Comparison of ENCODE assay signal across 9 mouse cellular contexts in the genomic region with DNA sequence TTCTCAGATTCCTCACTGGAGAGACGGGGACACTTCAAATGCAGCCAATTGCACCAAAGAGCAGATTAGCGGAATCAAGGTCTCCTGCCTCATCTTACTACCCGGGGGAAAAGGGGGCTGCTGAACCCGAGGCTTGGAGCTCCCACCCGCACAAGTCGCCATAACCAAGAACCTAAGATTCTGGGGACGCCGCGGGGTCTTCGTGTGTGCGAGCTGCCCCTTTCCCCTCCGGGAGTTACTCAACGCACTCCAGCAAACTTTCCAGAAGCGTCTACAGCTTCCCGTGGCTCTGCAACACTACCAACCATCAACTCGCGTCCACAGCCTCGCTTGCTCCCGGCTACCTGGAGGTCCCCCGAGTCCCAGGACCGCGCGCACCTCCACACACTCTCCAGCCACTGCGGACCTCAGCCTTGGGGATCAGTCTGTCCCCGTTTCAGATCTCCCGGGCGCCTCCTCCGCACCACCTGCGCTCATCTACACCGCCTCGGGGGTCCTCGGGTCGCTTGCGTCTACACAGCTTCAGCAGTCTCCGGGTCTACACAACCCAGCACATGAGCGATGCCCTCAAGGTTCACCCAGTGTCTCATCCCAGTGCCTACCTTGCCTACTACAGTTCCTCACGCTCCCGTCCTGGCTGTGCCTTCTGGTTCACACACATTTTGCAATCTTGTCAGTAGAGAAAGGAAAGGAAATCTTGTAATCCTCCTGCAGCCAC. TPM values are rescaled to one million over a fixed set of nuclear protein-coding genes. Genes with fewer than 3 reads are reported as not detected.
DNase-seq lines count a peak whose midpoint lies in the region; ATAC-seq and TF ChIP-seq lines count a peak whose summit lies in the region.
"Had no signal": no experiment of that assay in that cellular context is flagged by ENCODE, and none has a peak within 500 bp of the region (broad histone marks: within the 10 kb centered on the region; RNA-seq: fewer than 3 reads in every experiment).

No protein-coding gene starts in this region.

- peak; percentile 58 for ATAC-seq in CD4-positive, CD25-positive, alpha-beta regulatory T cell, adult 4 months
- no peak for ATAC-seq in kidney, postnatal 0 days (replicated peaks; ENCODE audit: low FRiP score, low read depth)

- H3K27ac ChIP-seq in gastrocnemius, adult 2 months = no peak overlapping the region
- no peak overlapping the region for H3K27ac ChIP-seq in kidney, postnatal 0 days

- H3K4me2 ChIP-seq in kidney, postnatal 0 days (ENCODE audit: low read length) = peak overlapping the region; percentile 87
- H3K4me2 ChIP-seq in myocyte (ENCODE audit: low read depth) = peak overlapping the region; percentile 86

- peak overlapping the region; percentile 75 for H3K4me3 ChIP-seq in gastrocnemius, adult 2 months
- peak overlapping the region; percentile 37 for H3K4me3 ChIP-seq in erythroblast, embryonic 14.5 days (replicated peaks)
- H3K4me3 ChIP-seq in kidney, postnatal 0 days (replicated peaks; ENCODE audit: low read depth, low read length) = peak overlapping the region; percentile 40
- no peak overlapping the region for H3K4me3 ChIP-seq in myocyte

- under 1% methylated on average over 38 of the region's 38 CpGs for WGBS in kidney, postnatal 0 days

- H3K27me3 ChIP-seq in erythroblast, embryonic 14.5 days (ENCODE audit: control insufficient read depth) = peaks cover 64% of the 10 kb centered on the region
- H3K27me3 ChIP-seq in kidney, postnatal 0 days (ENCODE audit: insufficient read depth, low read length) = peaks cover 10% of the 10 kb centered on the region; the same call in 1 of the 2 replicates
- peaks cover 62% of the 10 kb centered on the region for H3K27me3 ChIP-seq in myocyte (ENCODE audit: control insufficient read depth, insufficient read depth, insufficient read length)

- no peak for TF ChIP-seq POLR2A in myocyte (IDR thresholded peaks at IDR 0.05; ENCODE audit: insufficient read length, low read depth)

- H3K4me1 ChIP-seq in erythroblast, embryonic 14.5 days (ENCODE audit: control insufficient read depth) = peaks cover 10% of the 10 kb centered on the region
- peaks cover 21% of the 10 kb centered on the region for H3K4me1 ChIP-seq in kidney, postnatal 0 days (replicated peaks; ENCODE audit: insufficient read depth, low read length)

- peak overlapping the region; percentile 42; the same call in 1 of the 2 replicates for H3K9ac ChIP-seq in kidney, postnatal 0 days (ENCODE audit: low read depth, low read length)

- H3K36me3 ChIP-seq in erythroblast, embryonic 14.5 days (ENCODE audit: control insufficient read depth) = no peaks in the 10 kb centered on the region
- no peaks in the 10 kb centered on the region for H3K36me3 ChIP-seq in kidney, postnatal 0 days (ENCODE audit: insufficient read depth, low read length)
- no peaks in the 10 kb centered on the region for H3K36me3 ChIP-seq in myocyte (ENCODE audit: control insufficient read depth, insufficient read depth)
- H3K36me3 ChIP-seq: G1E had no signal

- H3K9me3 ChIP-seq in erythroblast, embryonic 14.5 days (ENCODE audit: control insufficient read depth, low read length) = no peaks in the 10 kb centered on the region; the same call in 1 of the 2 replicates
- H3K9me3 ChIP-seq in kidney, postnatal 0 days (replicated peaks; ENCODE audit: low read length) = no peaks in the 10 kb centered on the region
- H3K9me3 ChIP-seq: G1E had no signal

- TF ChIP-seq CTCF in gastrocnemius, adult 2 months (IDR thresholded peaks at IDR 0.05) = no peak
- TF ChIP-seq CTCF in kidney, postnatal 0 days (IDR thresholded peaks at IDR 0.05; ENCODE audit: low read depth) = no peak

- no peak for DNase-seq in gastrocnemius, adult 2 months
- DNase-seq in gastrocnemius, postnatal 10 days = no peak
- no peak for DNase-seq in kidney, postnatal 0 days (ENCODE audit: low spot score)
- no peak for DNase-seq in urinary bladder, postnatal 25 days (ENCODE audit: low spot score)
- no peak for DNase-seq in ovary, postnatal 10 days (ENCODE audit: low spot score)

- H3K79me2 ChIP-seq in myocyte (ENCODE audit: control insufficient read depth, insufficient read depth) = no peaks in the 10 kb centered on the region

- intact Hi-C loops in gastrocnemius, adult 2 months (cut with DNase I) = no loop called here

- no peak overlapping the region for H3ac ChIP-seq in myocyte (ENCODE audit: control insufficient read depth, insufficient read length)

TF ChIP-seq in myocyte, 11 proteins besides CTCF, POLR2A, EP300 and RAD21:
- no peak for TF ChIP-seq MYOD1 (IDR thresholded peaks at IDR 0.05; ENCODE audit: control insufficient read depth in 1 of 3, insufficient read length in 2 of 3, low read depth in 2 of 3)
- TF ChIP-seq TCF12 (IDR thresholded peaks at IDR 0.05; ENCODE audit: insufficient read depth, poor library complexity, severe bottlenecking) = no peak
- no peak for TF ChIP-seq TCF3 (IDR thresholded peaks at IDR 0.05; ENCODE audit: insufficient read length, low read depth)
- TF ChIP-seq MYOG (IDR thresholded peaks at IDR 0.05; ENCODE audit: control insufficient read depth in 1 of 3, insufficient read depth in 1 of 3, insufficient read length in 2 of 3, low read depth in 2 of 3) = peak in 2 of 3 experiments; percentile 9 to 14
- no peak for TF ChIP-seq E2F4 (IDR thresholded peaks at IDR 0.05; ENCODE audit: insufficient read depth)
- TF ChIP-seq USF1 (IDR thresholded peaks at IDR 0.05; ENCODE audit: low read depth) = no peak

RNA-seq across cellular contexts. Expression of gene Tcf20, which starts 0.5 kb away (rescaled TPM):
- total RNA-seq in gastrocnemius, adult 2 months (2021) = 10 to 100 TPM; 28.9 to 33.6 TPM
- 10 to 100 TPM; 33.4 to 40.6 TPM for total RNA-seq in gastrocnemius, postnatal 10 days (2021)
- polyA plus RNA-seq in CD4-positive, CD25-positive, alpha-beta regulatory T cell, adult 4 months (2017; shearing (Covaris generic)) = 10 to 100 TPM; 15.9 to 19.7 TPM
- 0.94 and 0.95 TPM in 2 replicates for polyA plus RNA-seq in erythroblast, embryonic 14.5 days (2012)
- polyA plus RNA-seq in kidney, postnatal 0 days (2015; fragmentation: Nextera tagmentation; extraction: Ambion mirVana) = 5.6 and 5.8 TPM in 2 replicates
- 11.1 TPM for polyA plus RNA-seq in myocyte (2012; fragmentation: generic; extraction: Trizol)

RNA-seq across cellular contexts. Expression of gene Nfam1, which starts 45.9 kb away (rescaled TPM):
- total RNA-seq in gastrocnemius, adult 2 months (2021) = under 1 TPM; 0.41 to 0.98 TPM
- 1 to 10 TPM; 1.4 to 3.0 TPM for total RNA-seq in gastrocnemius, postnatal 10 days (2021)
- polyA plus RNA-seq in CD4-positive, CD25-positive, alpha-beta regulatory T cell, adult 4 months (2017; shearing (Covaris generic)) = 1 to 10 TPM in 1 of 2 experiments, under 1 TPM in 1; 0.22 to 1.1 TPM
- polyA plus RNA-seq in erythroblast, embryonic 14.5 days (2012) = 0.04 and 0.05 TPM in 2 replicates
- 2.2 and 2.3 TPM in 2 replicates for polyA plus RNA-seq in kidney, postnatal 0 days (2015; fragmentation: Nextera tagmentation; extraction: Ambion mirVana)
- not detected for polyA plus RNA-seq in myocyte (2012; fragmentation: generic; extraction: Trizol)
